Mouse (Mus musculus): ENCODE data around the gene Pik3r6.

DNA sequence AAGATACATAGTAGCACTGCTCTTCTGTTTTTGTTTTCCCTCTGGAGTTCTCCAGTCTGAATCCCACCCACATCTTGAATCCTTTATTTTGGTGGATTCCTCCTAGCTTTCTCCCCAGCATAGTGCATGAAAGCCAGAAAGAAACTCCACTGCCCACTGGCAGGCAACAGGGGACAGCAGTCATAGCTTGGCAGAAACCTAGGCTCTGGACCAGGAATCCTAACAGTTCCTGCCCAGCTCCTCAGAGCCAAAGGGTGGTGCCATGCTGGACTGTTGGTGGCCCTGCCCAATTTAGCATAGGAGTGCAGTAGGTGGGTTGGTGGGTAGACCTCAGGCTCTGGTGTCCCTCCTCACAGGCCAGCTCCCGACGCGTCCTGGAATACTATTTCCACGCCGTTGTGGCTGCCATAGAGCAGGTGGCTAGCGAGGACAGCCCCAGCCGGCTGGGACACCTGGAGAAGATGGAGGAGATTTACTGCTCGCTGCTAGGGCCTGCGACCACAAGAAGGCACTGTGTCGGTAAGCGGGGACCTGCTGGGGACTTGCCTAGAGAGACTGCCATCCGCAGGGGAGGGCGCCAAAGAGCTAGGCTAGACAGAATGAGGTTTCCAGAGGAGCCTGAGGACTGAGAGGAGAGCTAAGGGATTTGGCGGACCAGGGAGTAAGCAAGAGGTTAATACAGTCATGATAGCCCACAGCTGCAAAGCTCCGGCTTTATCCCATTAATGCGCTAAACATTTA, 28.4 kb downstream of the Pik3r6 start:
- TF ChIP-seq CTCF (IDR thresholded peaks at IDR 0.05; ENCODE audit: low read depth), result peak; percentile 53
- no peak for TF ChIP-seq EP300 (IDR thresholded peaks at IDR 0.05; ENCODE audit: low read depth)
